Mouse (Mus musculus): ENCODE data around the gene Eri3. TPM values are rescaled to one million over a fixed set of nuclear protein-coding genes. Genes with fewer than 3 reads are reported as not detected.

Gene Eri3
- total and polyA plus RNA-seq, 2 experiments from 2014 or later, result 97.8 to 119 TPM

DNA sequence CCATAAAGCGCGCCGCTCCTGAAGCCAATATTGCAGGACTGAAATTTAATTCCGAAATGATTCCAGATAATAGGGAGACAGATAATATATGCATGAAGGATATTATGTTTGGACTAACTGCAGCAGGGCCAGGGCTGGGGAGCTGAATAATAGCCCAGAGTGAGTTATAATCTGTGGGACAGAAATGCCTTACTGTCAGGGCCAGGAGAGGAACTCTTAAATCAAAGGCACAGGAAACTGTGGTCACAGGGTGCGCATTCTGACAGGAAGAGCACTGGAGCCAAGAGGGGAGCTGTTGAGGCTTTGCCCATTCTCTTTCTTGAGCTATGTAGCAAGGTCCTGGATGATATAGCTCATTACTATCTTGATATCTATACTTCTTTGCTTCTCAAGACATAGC is 74.5 kb downstream of the Eri3 start:
- TF ChIP-seq EP300 (IDR thresholded peaks at IDR 0.05; ENCODE audit: low read depth) (no peak), CTCF (IDR thresholded peaks at IDR 0.05; ENCODE audit: low read depth) (no peak)
- H3K4me3 ChIP-seq (ENCODE audit: low read depth, low read length), result no peak overlapping the region
- ATAC-seq (ENCODE audit: insufficient read depth, low read depth) (no peak), DNase-seq (ENCODE audit: low spot score) (no peak)
- H3K36me3 ChIP-seq (replicated peaks; ENCODE audit: control insufficient read depth, insufficient read depth, low read length), result peaks cover 25% of the 10 kb centered on the region; the same call in 1 of the 2 replicates
- H3K9ac ChIP-seq (replicated peaks; ENCODE audit: low read depth, low read length), result no peak overlapping the region
- no peak overlapping the region for H3K4me2 ChIP-seq (ENCODE audit: low read depth, low read length)
- no peak overlapping the region for H3K27ac ChIP-seq (ENCODE audit: low read depth)
- H3K4me1 ChIP-seq (ENCODE audit: control insufficient read depth, insufficient read depth), result no peaks in the 10 kb centered on the region
- 90% methylated on average over 5 of the region's 5 CpGs for WGBS
- H3K9me3 ChIP-seq (replicated peaks; ENCODE audit: control insufficient read depth, low read length), result no peaks in the 10 kb centered on the region
- H3K27me3 ChIP-seq (ENCODE audit: control insufficient read depth, insufficient read depth, low read length), result no peaks in the 10 kb centered on the region

DNA sequence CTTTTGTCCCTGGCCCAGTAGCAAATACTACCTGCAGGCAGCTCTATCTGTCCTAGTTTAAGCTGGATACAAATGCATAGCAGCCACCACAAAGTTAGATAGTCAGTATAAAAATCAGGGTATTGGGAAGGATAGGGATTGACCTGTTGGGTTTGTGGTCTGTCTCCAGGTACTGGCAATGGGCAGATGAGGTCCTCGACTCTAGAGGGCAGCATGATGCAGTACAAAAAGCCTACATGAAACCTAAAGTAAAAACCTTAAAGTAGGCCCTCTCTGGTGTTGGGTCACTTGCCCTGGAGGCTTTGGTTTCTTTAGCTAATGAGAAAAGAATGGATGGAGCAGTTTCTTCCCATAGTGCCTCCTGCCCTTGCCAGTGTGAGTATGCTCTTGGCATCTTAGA is 78.3 kb downstream of the Eri3 start:
- Histone ChIP-seq H3K4me3 (ENCODE audit: low read depth, low read length) (no peak overlapping the region), H3K4me1 (ENCODE audit: control insufficient read depth, insufficient read depth) (no peaks in the 10 kb centered on the region), H3K9ac (replicated peaks; ENCODE audit: low read depth, low read length) (no peak overlapping the region), H3K9me3 (replicated peaks; ENCODE audit: control insufficient read depth, low read length) (no peaks in the 10 kb centered on the region), H3K27me3 (ENCODE audit: control insufficient read depth, insufficient read depth, low read length) (no peaks in the 10 kb centered on the region), H3K27ac (ENCODE audit: low read depth) (no peak overlapping the region), H3K4me2 (ENCODE audit: low read depth, low read length) (no peak overlapping the region), H3K36me3 (replicated peaks; ENCODE audit: control insufficient read depth, insufficient read depth, low read length) (peaks cover 17% of the 10 kb centered on the region; the same call in 1 of the 2 replicates)
- TF ChIP-seq CTCF (IDR thresholded peaks at IDR 0.05; ENCODE audit: low read depth) (no peak), EP300 (IDR thresholded peaks at IDR 0.05; ENCODE audit: low read depth) (no peak)
- no peak for DNase-seq (ENCODE audit: low spot score)
- 72% methylated on average over 1 of the region's 1 CpGs for WGBS
- ATAC-seq (ENCODE audit: insufficient read depth, low read depth), result no peak

DNA sequence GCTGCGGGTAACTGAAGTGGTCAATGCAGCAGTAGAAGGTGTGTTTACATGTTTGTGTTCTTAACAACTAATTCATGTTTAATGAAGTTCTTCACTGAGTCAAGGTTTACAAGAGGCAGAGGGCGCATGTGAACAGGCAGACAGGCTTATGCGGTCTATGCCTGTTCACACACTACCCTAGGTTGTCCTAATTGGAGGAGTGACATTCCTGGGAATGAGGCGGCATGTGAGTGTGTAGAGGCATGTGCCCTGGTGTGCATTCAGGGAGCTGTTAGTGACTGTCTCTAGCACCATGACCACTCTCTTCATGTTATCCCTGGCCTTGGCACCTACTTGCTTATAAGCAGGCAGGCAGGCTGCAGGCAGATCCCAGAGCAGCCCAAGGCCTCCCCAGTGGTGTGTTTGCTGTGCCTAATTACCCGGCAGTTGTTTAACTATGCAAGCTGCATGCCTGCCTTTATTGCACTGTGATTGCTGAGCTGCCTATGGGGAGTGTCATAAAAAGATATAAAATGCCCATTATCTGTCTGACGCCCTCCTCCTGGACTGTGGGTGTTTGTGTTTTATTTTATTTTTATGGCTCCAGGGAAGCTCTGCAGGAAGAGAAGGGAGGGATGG is 80.0 kb downstream of the Eri3 start:
- Histone ChIP-seq H3K4me1 (ENCODE audit: control insufficient read depth, insufficient read depth) (no peaks in the 10 kb centered on the region), H3K27ac (ENCODE audit: low read depth) (no peak overlapping the region), H3K4me2 (ENCODE audit: low read depth, low read length) (no peak overlapping the region), H3K9me3 (replicated peaks; ENCODE audit: control insufficient read depth, low read length) (no peaks in the 10 kb centered on the region), H3K27me3 (ENCODE audit: control insufficient read depth, insufficient read depth, low read length) (no peaks in the 10 kb centered on the region), H3K4me3 (ENCODE audit: low read depth, low read length) (no peak overlapping the region), H3K9ac (replicated peaks; ENCODE audit: low read depth, low read length) (no peak overlapping the region), H3K36me3 (replicated peaks; ENCODE audit: control insufficient read depth, insufficient read depth, low read length) (peaks cover 7% of the 10 kb centered on the region; the same call in 1 of the 2 replicates)
- 72% methylated on average over 6 of the region's 6 CpGs for WGBS
- ATAC-seq (ENCODE audit: insufficient read depth, low read depth) (no peak), DNase-seq (ENCODE audit: low spot score) (no peak)
- TF ChIP-seq CTCF (IDR thresholded peaks at IDR 0.05; ENCODE audit: low read depth), result no peak
- no peak for TF ChIP-seq EP300 (IDR thresholded peaks at IDR 0.05; ENCODE audit: low read depth)

DNA sequence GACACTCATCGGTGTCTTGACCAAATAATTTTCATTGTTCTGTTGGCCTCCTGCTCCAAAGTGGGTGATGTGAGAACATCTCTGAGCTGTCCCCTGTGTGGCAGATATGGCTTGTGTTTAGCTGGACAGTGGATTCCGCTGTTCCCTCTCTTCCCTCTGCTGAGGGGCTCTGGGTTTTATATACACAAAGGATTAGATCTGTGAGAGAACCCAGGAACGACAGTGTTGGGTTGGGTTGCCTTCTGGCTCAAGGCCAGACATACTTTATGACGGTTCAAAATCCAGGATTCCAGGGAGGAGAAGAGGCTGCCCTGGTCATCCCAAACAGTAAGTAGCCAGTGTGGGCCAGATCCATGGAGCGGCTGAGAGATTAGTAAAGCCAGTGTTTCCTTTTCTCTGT is 83.4 kb downstream of the Eri3 start:
- no peaks in the 10 kb centered on the region for H3K9me3 ChIP-seq (replicated peaks; ENCODE audit: control insufficient read depth, low read length)
- ATAC-seq (ENCODE audit: insufficient read depth, low read depth) (no peak), DNase-seq (ENCODE audit: low spot score) (no peak)
- H3K36me3 ChIP-seq (replicated peaks; ENCODE audit: control insufficient read depth, insufficient read depth, low read length), result peaks cover 6% of the 10 kb centered on the region; the same call in 1 of the 2 replicates
- TF ChIP-seq CTCF (IDR thresholded peaks at IDR 0.05; ENCODE audit: low read depth) (no peak), EP300 (IDR thresholded peaks at IDR 0.05; ENCODE audit: low read depth) (no peak)
- WGBS, result 62% methylated on average over 5 of the region's 5 CpGs
- H3K4me1 ChIP-seq (ENCODE audit: control insufficient read depth, insufficient read depth), result no peaks in the 10 kb centered on the region
- H3K27me3 ChIP-seq (ENCODE audit: control insufficient read depth, insufficient read depth, low read length), result no peaks in the 10 kb centered on the region
- H3K4me2 ChIP-seq (ENCODE audit: low read depth, low read length), result no peak overlapping the region
- no peak overlapping the region for H3K27ac ChIP-seq (ENCODE audit: low read depth)
- no peak overlapping the region for H3K4me3 ChIP-seq (ENCODE audit: low read depth, low read length)
- H3K9ac ChIP-seq (replicated peaks; ENCODE audit: low read depth, low read length), result no peak overlapping the region

GRCm38 (mm10) chr4:117634642-117635041 is 84.5 kb downstream of the Eri3 start:
- ATAC-seq (ENCODE audit: insufficient read depth, low read depth) (no peak), DNase-seq (ENCODE audit: low spot score) (no peak)
- WGBS, result 56% methylated on average over 7 of the region's 7 CpGs
- H3K4me2 ChIP-seq (ENCODE audit: low read depth, low read length), result no peak overlapping the region
- no peak overlapping the region for H3K4me3 ChIP-seq (ENCODE audit: low read depth, low read length)
- TF ChIP-seq CTCF (IDR thresholded peaks at IDR 0.05; ENCODE audit: low read depth) (no peak), EP300 (IDR thresholded peaks at IDR 0.05; ENCODE audit: low read depth) (no peak)
- H3K36me3 ChIP-seq (replicated peaks; ENCODE audit: control insufficient read depth, insufficient read depth, low read length), result peaks cover 6% of the 10 kb centered on the region; the same call in 1 of the 2 replicates
- no peaks in the 10 kb centered on the region for H3K4me1 ChIP-seq (ENCODE audit: control insufficient read depth, insufficient read depth)
- H3K9ac ChIP-seq (replicated peaks; ENCODE audit: low read depth, low read length), result no peak overlapping the region
- H3K27ac ChIP-seq (ENCODE audit: low read depth), result no peak overlapping the region
- no peaks in the 10 kb centered on the region for H3K27me3 ChIP-seq (ENCODE audit: control insufficient read depth, insufficient read depth, low read length)
- H3K9me3 ChIP-seq (replicated peaks; ENCODE audit: control insufficient read depth, low read length), result no peaks in the 10 kb centered on the region

DNA sequence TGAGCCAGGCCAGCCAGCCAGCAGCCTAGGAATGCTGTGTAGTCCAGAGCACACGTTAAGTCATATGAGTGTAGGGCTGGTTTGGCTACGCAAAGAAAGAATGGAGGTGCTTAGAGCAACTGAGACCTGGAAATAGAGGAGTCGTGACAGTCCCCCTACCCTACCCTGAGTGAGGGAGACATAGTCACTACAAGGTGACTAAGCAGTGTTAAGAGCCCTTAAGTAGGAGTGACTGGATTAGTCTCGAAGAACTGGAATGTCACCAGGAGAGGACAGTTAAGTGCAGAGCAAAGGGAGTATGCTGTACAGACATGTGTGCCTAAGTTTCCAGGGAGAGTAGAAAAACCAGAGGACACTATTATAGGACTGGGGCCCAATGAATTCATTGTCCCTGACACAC is 86.0 kb downstream of the Eri3 start:
- H3K4me2 ChIP-seq (ENCODE audit: low read depth, low read length), result no peak overlapping the region
- WGBS, result 52% methylated on average over 4 of the region's 4 CpGs
- ATAC-seq (ENCODE audit: insufficient read depth, low read depth) (peak; percentile 17; the same call in 1 of the 2 replicates), DNase-seq (ENCODE audit: low spot score) (no peak)
- no peak overlapping the region for H3K27ac ChIP-seq (ENCODE audit: low read depth)
- H3K4me1 ChIP-seq (ENCODE audit: control insufficient read depth, insufficient read depth), result no peaks in the 10 kb centered on the region
- no peak overlapping the region for H3K9ac ChIP-seq (replicated peaks; ENCODE audit: low read depth, low read length)
- TF ChIP-seq CTCF (IDR thresholded peaks at IDR 0.05; ENCODE audit: low read depth), result no peak
- H3K4me3 ChIP-seq (ENCODE audit: low read depth, low read length), result no peak overlapping the region
- 0 out of 2 replicates have a peak, but pooled peaks cover 5% of the 10 kb centered on the region for H3K36me3 ChIP-seq (replicated peaks; ENCODE audit: control insufficient read depth, insufficient read depth, low read length)
- no peaks in the 10 kb centered on the region for H3K9me3 ChIP-seq (replicated peaks; ENCODE audit: control insufficient read depth, low read length)
- no peaks in the 10 kb centered on the region for H3K27me3 ChIP-seq (ENCODE audit: control insufficient read depth, insufficient read depth, low read length)
